Mouse (Mus musculus): ENCODE measurements at regions not wholly inside any gene's neighbourhood (a gene's known extent, or its start where the extent isn't known, plus 50 kb on each side); places are given as distances from the start of the nearest gene placed in this dataset.

GRCm38 (mm10) chr6:61065769-61066168 is 114.4 kb upstream of the Ccser1 start:
- TF ChIP-seq CTCF (conservative IDR thresholded peaks at IDR 0.05; ENCODE audit: low read length) (no peak), NANOG (IDR thresholded peaks at IDR 0.05; ENCODE audit: borderline replicate concordance, low read length) (no peak), POU5F1 (IDR thresholded peaks at IDR 0.05; ENCODE audit: borderline replicate concordance, low read length) (no peak)
